Mouse (Mus musculus) erythroblast, embryonic 14.5 days (primary cell): ENCODE results near the gene Ceacam19.

ENCODE experiments used
- GATA1 ChIP-seq: IDR thresholded peaks from 2 replicates; pipeline ENCODE4 v1.6.1; 2012; ENCODE audit warnings: low read length, inconsistent platforms, mixed read lengths
- TAL1 ChIP-seq: IDR thresholded peaks from 3 replicates; pipeline ENCODE4 v1.6.1; 2012; ENCODE audit warnings: low read length, inconsistent platforms, mixed read lengths

GRCm38 (mm10) chr7:19911695-19912524 is 24.1 kb upstream of the Ceacam19 start:
- no peak for TF ChIP-seq TAL1
- TF ChIP-seq GATA1: no peak
